Mouse (Mus musculus): ENCODE results near the gene Zfand3. TPM values are rescaled to one million over a fixed set of nuclear protein-coding genes. Genes with fewer than 3 reads are reported as not detected.

Zfand3 gene
- polyA plus RNA-seq, 1 experiment, result 107 TPM

DNA sequence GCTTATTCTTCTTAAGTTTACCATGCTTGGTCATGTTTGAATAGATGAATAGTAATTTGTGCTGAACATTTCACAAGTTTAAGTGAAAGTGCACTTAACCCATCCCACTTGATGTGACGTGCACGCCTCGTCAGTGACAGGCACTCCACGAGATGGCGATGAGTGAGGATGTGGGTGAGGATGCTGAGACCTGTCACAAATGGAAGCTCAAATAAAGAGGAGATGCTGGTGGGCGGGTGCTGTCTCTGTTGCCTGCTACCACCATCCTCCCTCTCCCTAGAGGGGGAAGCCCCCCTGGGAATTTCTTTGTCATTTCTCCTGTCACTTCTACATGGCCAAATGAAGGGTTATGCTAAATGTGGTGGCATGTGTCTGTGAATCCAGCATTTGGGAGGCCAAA lies 123.9 kb downstream of the Zfand3 start:
- Histone ChIP-seq H3K4me1 (ENCODE audit: control insufficient read depth, insufficient read depth, low read length) (no peaks in the 10 kb centered on the region), H3K4me3 (replicated peaks; ENCODE audit: insufficient read depth, low read depth, low read length) (no peak overlapping the region), H3K27ac (ENCODE audit: insufficient read depth, low read length) (no peak overlapping the region), H3K27me3 (ENCODE audit: control insufficient read depth, insufficient read depth, low read length) (no peaks in the 10 kb centered on the region)
- no peak for DNase-seq
- WGBS, result 88% methylated on average over 6 of the region's 6 CpGs
- TF ChIP-seq CTCF (IDR thresholded peaks at IDR 0.05; ENCODE audit: borderline replicate concordance, insufficient read depth, low read depth, low read length) (no peak), POLR2A (IDR thresholded peaks at IDR 0.05; ENCODE audit: borderline replicate concordance, insufficient read depth, low read length) (no peak)

DNA sequence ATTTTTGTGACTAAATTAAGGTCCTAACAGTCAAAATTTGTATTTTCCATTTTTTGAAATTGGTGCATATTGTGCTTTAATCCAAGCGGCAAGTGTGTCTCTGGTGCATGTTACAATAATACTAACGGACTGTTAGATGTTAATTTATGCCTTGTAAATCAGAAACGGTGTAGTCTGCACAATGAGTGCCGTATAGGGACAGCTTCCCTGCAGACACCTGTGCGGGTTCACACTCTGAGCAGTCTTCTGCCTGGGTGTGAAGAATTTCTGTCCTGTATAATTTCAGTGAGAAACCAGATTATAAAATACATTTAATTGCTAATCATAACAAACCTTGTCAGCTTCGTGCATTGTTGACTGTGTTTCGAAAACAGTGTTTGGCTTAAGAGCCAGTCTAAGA lies 124.7 kb downstream of the Zfand3 start:
- no peak overlapping the region for H3K27ac ChIP-seq (ENCODE audit: insufficient read depth, low read length)
- DNase-seq, result no peak

DNA sequence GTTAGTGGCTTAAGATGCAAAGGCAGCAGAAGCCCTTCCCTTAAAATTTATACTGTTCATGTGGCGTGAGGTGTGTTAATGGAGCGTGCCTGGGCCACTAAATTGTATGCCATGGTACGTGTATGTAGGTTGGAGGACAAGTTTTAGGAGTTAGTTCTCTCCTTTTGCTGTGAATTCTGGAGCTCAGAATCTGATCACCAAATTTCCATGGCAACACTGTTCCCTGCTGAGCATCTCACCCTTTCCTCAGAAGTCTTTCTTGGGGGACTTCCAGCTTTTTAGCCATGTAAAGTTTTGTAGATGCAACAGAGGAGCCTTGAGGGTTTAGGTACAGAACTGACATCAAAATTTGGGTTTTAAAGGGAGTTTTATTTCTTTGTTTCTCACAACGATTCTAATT lies 125.8 kb downstream of the Zfand3 start:
- no peak overlapping the region for H3K4me3 ChIP-seq (replicated peaks; ENCODE audit: insufficient read depth, low read depth, low read length)
- 82% methylated on average over 4 of the region's 4 CpGs for WGBS
- no peaks in the 10 kb centered on the region for H3K27me3 ChIP-seq (ENCODE audit: control insufficient read depth, insufficient read depth, low read length)
- no peaks in the 10 kb centered on the region for H3K4me1 ChIP-seq (ENCODE audit: control insufficient read depth, insufficient read depth, low read length)
- no peak for DNase-seq
- no peak overlapping the region for H3K27ac ChIP-seq (ENCODE audit: insufficient read depth, low read length)
- TF ChIP-seq CTCF (IDR thresholded peaks at IDR 0.05; ENCODE audit: borderline replicate concordance, insufficient read depth, low read depth, low read length) (no peak), POLR2A (IDR thresholded peaks at IDR 0.05; ENCODE audit: borderline replicate concordance, insufficient read depth, low read length) (no peak)

More for the DNA sequence above, 124.7 kb downstream of the Zfand3 start:
- Histone ChIP-seq H3K27me3 (ENCODE audit: control insufficient read depth, insufficient read depth, low read length) (no peaks in the 10 kb centered on the region), H3K4me3 (replicated peaks; ENCODE audit: insufficient read depth, low read depth, low read length) (no peak overlapping the region), H3K4me1 (ENCODE audit: control insufficient read depth, insufficient read depth, low read length) (no peaks in the 10 kb centered on the region)
- no peak for TF ChIP-seq POLR2A (IDR thresholded peaks at IDR 0.05; ENCODE audit: borderline replicate concordance, insufficient read depth, low read length)
- no peak for TF ChIP-seq CTCF (IDR thresholded peaks at IDR 0.05; ENCODE audit: borderline replicate concordance, insufficient read depth, low read depth, low read length)
- WGBS, result 83% methylated on average over 7 of the region's 7 CpGs

DNA sequence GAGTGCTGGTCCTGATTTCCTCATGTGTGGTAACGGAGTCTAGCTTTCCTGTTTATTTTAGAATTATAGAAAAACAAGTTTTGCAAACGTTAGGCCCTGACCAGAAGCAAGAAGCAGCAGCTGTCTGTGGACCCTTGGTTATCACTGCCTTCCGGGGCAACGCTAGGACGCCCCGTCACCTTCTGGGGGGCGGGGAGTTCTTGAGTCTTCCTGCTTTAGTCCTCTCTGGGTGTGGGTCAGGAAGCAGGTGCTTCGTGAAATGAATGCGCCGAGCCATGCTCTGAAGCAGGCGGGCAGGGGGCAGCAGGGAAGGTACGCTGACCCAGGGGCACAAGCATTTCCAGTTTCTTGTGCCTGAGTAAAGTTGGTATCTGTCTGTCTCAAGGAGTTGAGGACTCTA lies 129.1 kb downstream of the Zfand3 start:
- Histone ChIP-seq H3K4me3 (replicated peaks; ENCODE audit: insufficient read depth, low read depth, low read length) (no peak overlapping the region), H3K27ac (ENCODE audit: insufficient read depth, low read length) (no peak overlapping the region), H3K27me3 (ENCODE audit: control insufficient read depth, insufficient read depth, low read length) (no peaks in the 10 kb centered on the region), H3K4me1 (ENCODE audit: control insufficient read depth, insufficient read depth, low read length) (no peaks in the 10 kb centered on the region; the same call in 1 of the 2 replicates)
- TF ChIP-seq CTCF (IDR thresholded peaks at IDR 0.05; ENCODE audit: borderline replicate concordance, insufficient read depth, low read depth, low read length) (no peak), POLR2A (IDR thresholded peaks at IDR 0.05; ENCODE audit: borderline replicate concordance, insufficient read depth, low read length) (no peak)
- DNase-seq, result no peak
- 90% methylated on average over 12 of the region's 12 CpGs for WGBS

DNA sequence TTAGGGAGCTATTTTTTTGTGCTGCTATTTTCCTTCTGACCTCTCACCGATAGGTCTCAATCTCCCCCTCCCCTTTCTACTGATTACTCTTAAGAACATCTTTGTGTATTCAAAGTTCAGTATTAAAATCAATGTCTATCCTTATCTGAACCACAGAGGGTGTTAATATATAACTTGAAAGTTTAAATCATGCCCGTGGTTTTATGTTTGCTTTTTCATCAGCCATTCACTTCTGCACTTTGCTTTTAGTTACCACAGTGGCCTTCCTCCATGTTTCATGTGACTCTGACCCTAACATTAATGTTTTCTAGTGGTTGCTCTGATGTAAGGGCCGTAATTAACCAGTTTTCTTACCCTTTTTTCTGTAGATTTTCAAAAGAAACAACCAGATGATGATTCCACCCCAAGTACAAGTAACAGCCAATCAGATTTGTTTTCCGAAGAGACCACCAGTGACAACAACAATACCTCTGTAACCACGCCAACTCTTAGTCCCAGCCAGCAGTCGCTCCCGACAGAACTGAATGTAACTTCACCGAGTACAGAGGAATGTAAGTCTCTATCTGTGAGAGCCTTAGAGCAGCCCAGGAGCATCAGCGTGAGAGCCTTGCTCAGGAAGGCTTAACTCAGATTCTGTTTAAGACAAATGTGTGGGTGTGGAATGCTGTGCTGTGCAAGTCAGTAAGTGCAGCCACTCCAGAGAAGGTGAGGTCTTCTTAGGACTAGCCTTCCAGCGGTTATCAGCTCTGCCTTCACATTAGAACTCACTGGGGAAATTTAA lies 130.6 kb downstream of the Zfand3 start:
- H3K27ac ChIP-seq (ENCODE audit: insufficient read depth, low read length), result no peak overlapping the region
- no peak overlapping the region for H3K4me3 ChIP-seq (replicated peaks; ENCODE audit: insufficient read depth, low read depth, low read length)
- no peaks in the 10 kb centered on the region for H3K27me3 ChIP-seq (ENCODE audit: control insufficient read depth, insufficient read depth, low read length)
- 70% methylated on average over 10 of the region's 10 CpGs for WGBS
- no peaks in the 10 kb centered on the region; the same call in 1 of the 2 replicates for H3K4me1 ChIP-seq (ENCODE audit: control insufficient read depth, insufficient read depth, low read length)
- TF ChIP-seq CTCF (IDR thresholded peaks at IDR 0.05; ENCODE audit: borderline replicate concordance, insufficient read depth, low read depth, low read length) (no peak), POLR2A (IDR thresholded peaks at IDR 0.05; ENCODE audit: borderline replicate concordance, insufficient read depth, low read length) (no peak)
- DNase-seq, result no peak

DNA sequence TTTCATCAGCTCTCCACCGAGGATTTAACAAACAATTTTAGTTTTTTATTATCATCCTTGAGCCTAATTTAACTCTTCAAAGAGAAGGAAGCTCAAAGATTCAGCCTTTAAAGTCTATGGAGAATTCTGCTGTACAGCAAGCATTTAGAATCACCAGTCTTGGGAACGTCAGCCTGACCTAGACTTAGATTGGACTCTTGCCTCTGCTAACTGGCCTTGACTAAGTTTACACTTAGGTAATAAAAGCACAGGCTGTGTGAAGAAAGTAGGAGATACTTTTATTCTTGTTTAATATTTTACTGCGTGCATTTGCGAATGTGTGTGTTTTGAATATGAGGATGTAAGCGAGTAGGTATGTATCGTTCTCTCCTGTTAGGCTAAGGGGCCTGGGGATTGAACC lies 131.4 kb downstream of the Zfand3 start:
- TF ChIP-seq CTCF (IDR thresholded peaks at IDR 0.05; ENCODE audit: borderline replicate concordance, insufficient read depth, low read depth, low read length) (no peak), POLR2A (IDR thresholded peaks at IDR 0.05; ENCODE audit: borderline replicate concordance, insufficient read depth, low read length) (no peak)
- Histone ChIP-seq H3K27me3 (ENCODE audit: control insufficient read depth, insufficient read depth, low read length) (no peaks in the 10 kb centered on the region), H3K27ac (ENCODE audit: insufficient read depth, low read length) (no peak overlapping the region), H3K4me3 (replicated peaks; ENCODE audit: insufficient read depth, low read depth, low read length) (no peak overlapping the region), H3K4me1 (ENCODE audit: control insufficient read depth, insufficient read depth, low read length) (no peaks in the 10 kb centered on the region; the same call in 1 of the 2 replicates)
- 93% methylated on average over 6 of the region's 6 CpGs for WGBS
- DNase-seq, result no peak

DNA sequence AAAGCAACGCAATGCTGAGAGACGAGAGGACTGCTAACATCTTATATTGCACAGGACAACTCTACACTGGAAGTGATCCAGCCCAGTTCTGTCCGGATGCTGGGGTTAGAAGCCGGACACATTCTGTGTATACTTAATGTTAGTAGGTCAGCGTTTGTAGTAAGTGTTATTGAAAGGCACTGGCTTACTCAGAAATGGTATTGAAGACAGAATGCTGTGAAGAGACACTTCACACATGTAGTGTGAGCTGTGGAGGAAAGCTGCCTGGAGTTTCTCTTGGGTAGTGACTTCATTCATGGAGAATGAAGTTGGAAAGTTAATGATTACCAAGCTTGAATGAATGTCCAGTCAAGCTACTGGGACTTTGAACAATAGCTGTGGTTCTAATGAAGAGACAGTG lies 132.2 kb downstream of the Zfand3 start:
- WGBS, result 81% methylated on average over 5 of the region's 5 CpGs
- no peak overlapping the region for H3K27ac ChIP-seq (ENCODE audit: insufficient read depth, low read length)
- no peak overlapping the region for H3K4me3 ChIP-seq (replicated peaks; ENCODE audit: insufficient read depth, low read depth, low read length)
- no peaks in the 10 kb centered on the region for H3K27me3 ChIP-seq (ENCODE audit: control insufficient read depth, insufficient read depth, low read length)
- no peaks in the 10 kb centered on the region; the same call in 1 of the 2 replicates for H3K4me1 ChIP-seq (ENCODE audit: control insufficient read depth, insufficient read depth, low read length)
- TF ChIP-seq CTCF (IDR thresholded peaks at IDR 0.05; ENCODE audit: borderline replicate concordance, insufficient read depth, low read depth, low read length) (no peak), POLR2A (IDR thresholded peaks at IDR 0.05; ENCODE audit: borderline replicate concordance, insufficient read depth, low read length) (no peak)
- no peak for DNase-seq

DNA sequence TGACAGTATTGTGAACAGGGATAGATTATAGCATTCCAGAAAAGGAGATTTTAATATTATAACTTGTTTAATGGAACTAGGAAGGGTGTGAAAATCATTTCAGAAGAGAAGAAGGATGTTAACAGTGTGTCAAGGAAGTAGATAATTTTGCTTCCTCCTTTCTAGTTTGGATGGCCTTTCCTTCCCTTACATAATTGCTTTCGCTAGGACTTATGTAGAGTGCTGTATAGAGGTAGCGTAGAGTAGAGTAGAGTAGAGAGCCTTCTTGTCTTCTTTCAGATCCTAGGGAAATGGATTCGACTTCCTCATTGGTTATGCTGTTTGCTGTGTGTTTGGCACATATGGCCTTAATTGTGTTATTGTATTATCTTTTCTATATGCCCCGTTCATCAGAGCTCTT lies 132.6 kb downstream of the Zfand3 start:
- no peaks in the 10 kb centered on the region; the same call in 1 of the 2 replicates for H3K4me1 ChIP-seq (ENCODE audit: control insufficient read depth, insufficient read depth, low read length)
- no peak for DNase-seq
- TF ChIP-seq CTCF (IDR thresholded peaks at IDR 0.05; ENCODE audit: borderline replicate concordance, insufficient read depth, low read depth, low read length) (no peak), POLR2A (IDR thresholded peaks at IDR 0.05; ENCODE audit: borderline replicate concordance, insufficient read depth, low read length) (no peak)
- 91% methylated on average over 4 of the region's 4 CpGs for WGBS
- H3K27me3 ChIP-seq (ENCODE audit: control insufficient read depth, insufficient read depth, low read length), result no peaks in the 10 kb centered on the region
- H3K27ac ChIP-seq (ENCODE audit: insufficient read depth, low read length), result no peak overlapping the region
- no peak overlapping the region for H3K4me3 ChIP-seq (replicated peaks; ENCODE audit: insufficient read depth, low read depth, low read length)

Measured in cerebellum, adult 2 months (tissue).